Mouse (Mus musculus) midbrain, embryonic 16.5 days (tissue): ENCODE results near the gene Glb1. TPM values are rescaled to one million over a fixed set of nuclear protein-coding genes. Genes with fewer than 3 reads are reported as not detected.
A peak's percentile ranks its signal among the peaks of the same experiment; 100 is the strongest.

Source experiments
- ATAC-seq: fragments of 200-750 bp; cut with Nextera tagmentation; 2 replicates; pipeline ENCODE4 v1.8.0; 2017; ENCODE audit warnings: moderate TSS enrichment
- H3K27ac ChIP-seq: fragments of 300-500 bp; sonication (generic); 2 replicates; pipeline ENCODE4 v1.5.1; 2014; ENCODE audit warnings: mild to moderate bottlenecking, low read length, mixed read lengths
- H3K27me3 ChIP-seq: fragments of 300-500 bp; sonication (generic); 2 replicates; pipeline ENCODE4 v1.6.1; 2014; ENCODE audit warnings: low read depth, low read length, mixed read lengths; ENCODE audit not compliant: control insufficient read depth, insufficient read depth
- H3K36me3 ChIP-seq: fragments of 300-500 bp; sonication (generic); 2 replicates; pipeline ENCODE4 v1.6.1; 2014; ENCODE audit warnings: mild to moderate bottlenecking, low read length, moderate library complexity, mixed read lengths; ENCODE audit not compliant: control insufficient read depth, insufficient read depth
- H3K4me1 ChIP-seq: fragments of 300-500 bp; sonication (generic); 2 replicates; pipeline ENCODE4 v1.6.1; 2014; ENCODE audit warnings: mild to moderate bottlenecking, low read length, mixed read lengths; ENCODE audit not compliant: control insufficient read depth, insufficient read depth
- H3K4me2 ChIP-seq: fragments of 300-500 bp; sonication (generic); 2 replicates; pipeline ENCODE4 v1.6.1; 2014; ENCODE audit warnings: mild to moderate bottlenecking, low read length, mixed read lengths
- H3K4me3 ChIP-seq: fragments of 300-500 bp; sonication (generic); 2 replicates; pipeline ENCODE4 v1.5.1; 2014; ENCODE audit warnings: low read depth, mild to moderate bottlenecking, low read length, moderate library complexity, mixed read lengths
- H3K9ac ChIP-seq: fragments of 300-500 bp; sonication (generic); 2 replicates; pipeline ENCODE4 v1.6.1; 2014; ENCODE audit warnings: low read depth, low read length, mixed read lengths
- H3K9me3 ChIP-seq: fragments of 300-500 bp; sonication (generic); replicated peaks from 2 replicates; pipeline ENCODE4 v1.6.1; 2014; ENCODE audit warnings: mild to moderate bottlenecking, low read length, mixed read lengths; ENCODE audit not compliant: control insufficient read depth, poor library complexity, severe bottlenecking
- WGBS: fragments of 180-500 bp; shearing (Covaris S2); extraction: QIAGEN DNeasy Blood & Tissue Kit; methylation state at CpG from one replicate; pipeline ENCODE4 v1.1.7; 2014; 5-methylcytosine and 5-hydroxymethylcytosine counted together
- polyA plus RNA-seq: library from polyadenylated mRNA; unstranded; fragments of >200 nt; fragmentation: Nextera tagmentation; extraction: Ambion mirVana; gene quantifications from 2 replicates; pipeline ENCODE4 v1.2.1, GENCODE M21; 2015

Glb1 gene
- polyA plus RNA-seq, 1 experiment from 2014 or later: 30.5 TPM

- Histone ChIP-seq H3K27ac (no peak overlapping the region), H3K4me3 (no peak overlapping the region), H3K9me3 (no peaks in the 10 kb centered on the region), H3K27me3 (no peaks in the 10 kb centered on the region), H3K36me3 (no peaks in the 10 kb centered on the region), H3K9ac (no peak overlapping the region), H3K4me1 (no peaks in the 10 kb centered on the region), H3K4me2 (no peak overlapping the region)
- ATAC-seq: no peak
- 89% methylated on average over 23 of the region's 23 CpGs for WGBS
Measured at GRCm38 (mm10) chr9:114487481-114488258, 86.8 kb downstream of the Glb1 start.

DNA sequence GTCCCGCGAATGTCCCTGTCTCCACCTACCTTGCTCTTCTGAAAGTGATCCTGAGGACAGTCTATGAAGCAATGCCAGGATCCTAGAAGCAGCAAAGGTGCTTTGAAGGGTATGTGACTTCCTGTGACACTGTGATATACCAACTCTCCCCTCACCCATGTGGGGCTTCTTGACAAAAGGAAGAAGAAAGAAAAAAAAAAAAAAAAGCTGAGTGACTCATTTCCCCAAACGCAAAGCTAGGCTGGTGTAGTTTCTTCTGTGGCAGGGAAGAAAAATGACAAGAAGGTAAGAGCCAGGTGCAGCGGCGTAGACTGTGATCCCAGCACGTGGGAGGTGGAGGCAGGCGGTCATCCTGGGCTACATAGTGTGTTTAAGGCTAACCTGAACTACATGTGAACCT, 95.6 kb downstream of the Glb1 start:
- H3K4me2 ChIP-seq: no peak overlapping the region
- H3K4me3 ChIP-seq: no peak overlapping the region
- no peak for ATAC-seq
- no peaks in the 10 kb centered on the region for H3K36me3 ChIP-seq
- no peaks in the 10 kb centered on the region for H3K9me3 ChIP-seq
- no peak overlapping the region for H3K27ac ChIP-seq
- no peaks in the 10 kb centered on the region for H3K27me3 ChIP-seq
- H3K9ac ChIP-seq: no peak overlapping the region
- 87% methylated on average over 7 of the region's 7 CpGs for WGBS
- H3K4me1 ChIP-seq: 0 out of 2 replicates have a peak, but pooled peaks cover 2% of the 10 kb centered on the region

- Histone ChIP-seq H3K27ac (no peak overlapping the region), H3K27me3 (no peaks in the 10 kb centered on the region), H3K4me2 (0 out of 2 replicates have a peak overlapping the region, but pooled peaks have one; percentile 29), H3K9me3 (no peaks in the 10 kb centered on the region), H3K4me1 (0 out of 2 replicates have a peak, but pooled peaks cover 2% of the 10 kb centered on the region), H3K9ac (no peak overlapping the region), H3K36me3 (no peaks in the 10 kb centered on the region), H3K4me3 (no peak overlapping the region)
- 6% methylated on average over 11 of the region's 11 CpGs for WGBS
- no peak for ATAC-seq
Measured at GRCm38 (mm10) chr9:114498218-114498617, 97.3 kb downstream of the Glb1 start.

DNA sequence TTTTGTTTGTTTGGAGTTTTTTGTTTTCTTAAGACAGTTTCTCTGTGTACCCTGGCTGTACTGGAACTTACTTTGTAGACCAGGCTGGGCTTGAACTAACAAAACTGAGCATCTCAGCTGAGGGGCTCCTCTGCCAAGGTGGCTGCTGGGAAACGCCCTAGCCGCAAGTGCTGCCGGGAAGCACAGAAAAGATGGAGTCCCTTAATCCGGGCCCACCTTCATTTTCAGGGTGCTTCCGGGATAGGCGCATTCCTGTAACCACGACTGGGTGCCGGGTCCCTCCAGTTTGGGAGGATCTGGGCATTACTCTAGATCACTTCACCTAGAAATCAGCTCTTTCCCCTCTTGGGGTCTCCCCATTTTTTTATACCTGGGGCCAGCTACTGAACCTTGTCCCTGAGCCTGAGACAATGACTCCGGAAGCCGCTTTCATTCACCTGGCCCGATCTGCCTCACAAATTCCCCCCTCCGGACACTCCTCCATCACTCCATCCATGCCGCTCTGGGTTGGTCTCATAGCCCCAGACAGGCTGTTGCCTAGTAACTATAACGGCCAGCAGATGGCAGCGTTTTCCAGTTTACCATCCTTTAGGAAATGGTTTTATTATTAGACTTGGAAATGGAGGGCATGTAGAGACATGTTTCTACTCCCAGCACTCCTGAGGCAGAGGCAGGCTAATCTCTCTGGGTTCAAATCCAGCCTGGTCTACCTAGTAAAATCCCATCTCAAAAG, 99.1 kb downstream of the Glb1 start:
- no peak overlapping the region for H3K4me3 ChIP-seq
- no peak for ATAC-seq
- 23% methylated on average over 15 of the region's 15 CpGs for WGBS
- no peak overlapping the region for H3K4me2 ChIP-seq
- no peaks in the 10 kb centered on the region for H3K9me3 ChIP-seq
- H3K9ac ChIP-seq: no peak overlapping the region
- H3K36me3 ChIP-seq: no peaks in the 10 kb centered on the region
- H3K27ac ChIP-seq: no peak overlapping the region
- 0 out of 2 replicates have a peak, but pooled peaks cover 2% of the 10 kb centered on the region for H3K4me1 ChIP-seq
- H3K27me3 ChIP-seq: no peaks in the 10 kb centered on the region

GRCm38 (mm10) chr9:114501111-114501510, 100.2 kb downstream of the Glb1 start:
- no peaks in the 10 kb centered on the region for H3K36me3 ChIP-seq
- H3K4me3 ChIP-seq: no peak overlapping the region
- no peaks in the 10 kb centered on the region for H3K27me3 ChIP-seq
- H3K27ac ChIP-seq: no peak overlapping the region
- WGBS: 95% methylated on average over 7 of the region's 7 CpGs
- H3K4me2 ChIP-seq: no peak overlapping the region
- no peak for ATAC-seq
- 0 out of 2 replicates have a peak, but pooled peaks cover 2% of the 10 kb centered on the region for H3K4me1 ChIP-seq
- no peaks in the 10 kb centered on the region for H3K9me3 ChIP-seq
- H3K9ac ChIP-seq: no peak overlapping the region

DNA sequence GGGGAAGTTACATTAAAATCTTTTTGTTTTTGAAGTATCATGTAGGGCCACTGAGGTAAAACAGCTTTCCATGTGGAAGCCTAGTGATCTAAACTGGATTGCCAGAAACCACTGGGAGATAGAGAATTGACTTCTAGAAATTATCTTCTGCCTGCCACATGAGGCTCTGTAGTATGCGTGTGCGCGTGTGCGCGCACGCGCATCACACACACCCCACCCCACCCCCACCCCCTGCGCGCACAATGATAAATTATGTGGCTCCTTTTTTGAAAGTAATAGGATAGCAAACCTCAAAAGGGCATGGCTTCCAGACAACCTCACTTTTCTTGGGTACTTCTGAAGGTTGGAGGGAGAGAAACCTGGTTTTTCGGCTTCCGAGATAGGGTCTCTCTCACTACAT, 101.0 kb downstream of the Glb1 start:
- no peak for ATAC-seq
- no peak overlapping the region for H3K9ac ChIP-seq
- 0 out of 2 replicates have a peak, but pooled peaks cover 2% of the 10 kb centered on the region for H3K4me1 ChIP-seq
- no peak overlapping the region for H3K27ac ChIP-seq
- H3K27me3 ChIP-seq: no peaks in the 10 kb centered on the region
- H3K4me2 ChIP-seq: no peak overlapping the region
- 98% methylated on average over 11 of the region's 11 CpGs for WGBS
- no peak overlapping the region for H3K4me3 ChIP-seq
- H3K36me3 ChIP-seq: no peaks in the 10 kb centered on the region
- H3K9me3 ChIP-seq: no peaks in the 10 kb centered on the region

- 78% methylated on average over 15 of the region's 15 CpGs for WGBS
- H3K4me3 ChIP-seq: no peak overlapping the region
- no peaks in the 10 kb centered on the region for H3K36me3 ChIP-seq
- H3K4me1 ChIP-seq: 0 out of 2 replicates have a peak, but pooled peaks cover 2% of the 10 kb centered on the region
- no peak overlapping the region for H3K4me2 ChIP-seq
- H3K27me3 ChIP-seq: no peaks in the 10 kb centered on the region
- H3K9ac ChIP-seq: no peak overlapping the region
- no peak overlapping the region for H3K27ac ChIP-seq
- no peak for ATAC-seq
- no peaks in the 10 kb centered on the region for H3K9me3 ChIP-seq
Measured at GRCm38 (mm10) chr9:114502711-114503427, 102.0 kb downstream of the Glb1 start.

- Histone ChIP-seq H3K36me3 (no peaks in the 10 kb centered on the region), H3K9me3 (no peaks in the 10 kb centered on the region), H3K9ac (no peak within 1 kb of the TSS), H3K4me1 (no peaks in the 10 kb centered on the region), H3K4me3 (no peak within 1 kb of the TSS), H3K4me2 (no peak within 1 kb of the TSS), H3K27me3 (no peaks in the 10 kb centered on the region), H3K27ac (no peak within 1 kb of the TSS)
- no peak for ATAC-seq
- WGBS: 86% methylated on average over 9 of the region's 9 CpGs
Measured at GRCm38 (mm10) chr9:114504816-114505215, 103.9 kb downstream of the Glb1 start, which contains the start of gene Ccr4. Ccr4 (minus strand) TSS chr9:114504916.
